Mouse (Mus musculus) intestine, postnatal 0 days (tissue): ENCODE measurements around the gene Gm17720. TPM values are rescaled to one million over a fixed set of nuclear protein-coding genes. Genes with fewer than 3 reads are reported as not detected.

Experiments
- ATAC-seq: fragments of 200-750 bp; cut with Nextera tagmentation; 2 replicates; pipeline ENCODE4 v1.8.0; 2017; ENCODE audit warnings: mild to moderate bottlenecking, moderate TSS enrichment, moderate library complexity
- H3K27ac ChIP-seq: fragments of 300-500 bp; sonication (generic); 2 replicates; pipeline ENCODE4 v1.5.1; 2014; ENCODE audit warnings: mild to moderate bottlenecking, low read depth, low read length, moderate library complexity
- H3K27me3 ChIP-seq: fragments of 300-500 bp; sonication (generic); replicated peaks from 2 replicates; pipeline ENCODE4 v1.6.1; 2014; ENCODE audit warnings: low read length, mixed read lengths; ENCODE audit not compliant: control insufficient read depth, insufficient read depth
- H3K36me3 ChIP-seq: fragments of 300-500 bp; sonication (generic); 2 replicates; pipeline ENCODE4 v1.6.1; 2014; ENCODE audit warnings: mild to moderate bottlenecking, moderate library complexity; ENCODE audit not compliant: control insufficient read depth, insufficient read depth
- H3K4me1 ChIP-seq: fragments of 300-500 bp; sonication (generic); replicated peaks from 2 replicates; pipeline ENCODE4 v1.6.1; 2014; ENCODE audit warnings: antibody characterized with exemption, low read length, mixed read lengths; ENCODE audit not compliant: control insufficient read depth, insufficient read depth
- H3K4me2 ChIP-seq: fragments of 300-500 bp; sonication (generic); replicated peaks from 2 replicates; pipeline ENCODE4 v1.6.1; 2014; ENCODE audit warnings: low read depth, mild to moderate bottlenecking, moderate library complexity
- H3K4me3 ChIP-seq: fragments of 300-500 bp; sonication (generic); 2 replicates; pipeline ENCODE4 v1.5.1; 2014; ENCODE audit warnings: low read depth, low read length
- H3K9ac ChIP-seq: fragments of 300-500 bp; sonication (generic); 2 replicates; pipeline ENCODE4 v1.6.1; 2014; ENCODE audit warnings: mild to moderate bottlenecking, low read depth, low read length
- H3K9me3 ChIP-seq: fragments of 300-500 bp; sonication (generic); 2 replicates; pipeline ENCODE4 v1.6.1; 2016; ENCODE audit warnings: mixed run types; ENCODE audit not compliant: control insufficient read depth
- CTCF ChIP-seq: sonication (generic); IDR thresholded peaks from 2 replicates; pipeline ENCODE4 v1.5.1; 2016; ENCODE audit warnings: low read depth, mild to moderate bottlenecking, control low read depth, antibody characterized with exemption, moderate library complexity
- WGBS: fragments of 180-500 bp; shearing (Covaris S2); extraction: QIAGEN DNeasy Blood & Tissue Kit; methylation state at CpG from one replicate; pipeline ENCODE4 v1.1.7; 2014; 5-methylcytosine and 5-hydroxymethylcytosine counted together
- polyA plus RNA-seq: library from polyadenylated mRNA; unstranded; fragments of >200 nt; fragmentation: Nextera tagmentation; extraction: Ambion mirVana; gene quantifications from 2 replicates; pipeline ENCODE4 v1.2.1, GENCODE M21; 2015

Gene Gm17720
- polyA plus RNA-seq, 1 experiment from 2014 or later: not detected

DNA sequence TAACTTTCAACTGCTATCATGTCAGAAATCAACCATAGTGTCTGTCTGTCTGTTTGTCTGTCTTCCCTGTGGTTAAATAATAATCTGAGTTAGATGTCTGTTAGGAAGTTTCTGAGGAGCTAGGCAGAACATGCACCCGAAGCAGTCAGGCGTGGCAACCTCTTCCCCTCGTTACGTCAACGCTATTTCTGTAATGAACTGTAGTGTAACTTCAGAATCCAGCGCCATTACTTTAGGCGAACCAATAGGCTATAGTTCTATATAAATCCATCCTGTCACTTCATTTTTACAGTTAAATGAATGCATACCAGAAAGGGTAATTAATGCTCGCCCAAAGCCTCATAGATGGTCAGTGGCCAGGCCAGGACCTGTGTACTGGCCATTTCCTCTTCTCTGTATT is 28.1 kb downstream of the Gm17720 start:
- ATAC-seq: no peak
- no peak for TF ChIP-seq CTCF
- H3K9ac ChIP-seq: no peak overlapping the region
- H3K9me3 ChIP-seq: no peaks in the 10 kb centered on the region
- H3K4me2 ChIP-seq: no peak overlapping the region
- no peaks in the 10 kb centered on the region for H3K36me3 ChIP-seq
- H3K27ac ChIP-seq: no peak overlapping the region
- WGBS: 82% methylated on average over 8 of the region's 8 CpGs
- H3K4me3 ChIP-seq: no peak overlapping the region
- H3K27me3 ChIP-seq: no peaks in the 10 kb centered on the region; the same call in 1 of the 2 replicates
- no peaks in the 10 kb centered on the region for H3K4me1 ChIP-seq

DNA sequence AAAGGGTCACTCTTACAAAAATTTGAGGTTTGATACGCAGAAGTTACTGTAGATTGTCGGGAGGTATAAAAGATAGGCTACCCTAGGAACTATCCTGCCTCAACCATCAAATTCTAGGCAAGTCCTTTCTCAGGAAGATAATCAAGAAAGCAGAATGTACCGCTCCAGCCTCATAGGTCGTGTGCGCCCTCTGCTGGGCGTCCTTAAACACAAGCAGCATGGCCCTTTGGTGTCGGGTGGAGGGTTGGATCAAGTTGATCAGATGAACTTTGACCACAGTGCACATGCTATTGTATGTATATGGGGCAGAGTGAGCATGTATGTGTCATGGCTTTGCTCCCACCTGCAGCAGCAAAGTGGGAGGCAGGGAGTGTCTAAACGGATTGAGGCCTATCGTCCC is 31.0 kb downstream of the Gm17720 start:
- Histone ChIP-seq H3K4me1 (no peaks in the 10 kb centered on the region), H3K9ac (no peak overlapping the region), H3K36me3 (no peaks in the 10 kb centered on the region), H3K4me3 (no peak overlapping the region), H3K4me2 (no peak overlapping the region), H3K27ac (no peak overlapping the region), H3K27me3 (no peaks in the 10 kb centered on the region; the same call in 1 of the 2 replicates), H3K9me3 (no peaks in the 10 kb centered on the region)
- WGBS: 13% methylated on average over 9 of the region's 9 CpGs
- TF ChIP-seq CTCF: peak; percentile 99
- ATAC-seq: peak; percentile 64

- TF ChIP-seq CTCF: no peak
- ATAC-seq: no peak
- H3K4me3 ChIP-seq: no peak overlapping the region
- no peaks in the 10 kb centered on the region; the same call in 1 of the 2 replicates for H3K27me3 ChIP-seq
- 90% methylated on average over 4 of the region's 4 CpGs for WGBS
- no peak overlapping the region for H3K4me2 ChIP-seq
- H3K27ac ChIP-seq: no peak overlapping the region
- H3K9me3 ChIP-seq: no peaks in the 10 kb centered on the region
- no peak overlapping the region for H3K9ac ChIP-seq
- no peaks in the 10 kb centered on the region for H3K36me3 ChIP-seq
- no peaks in the 10 kb centered on the region for H3K4me1 ChIP-seq
These were observed 32.8 kb downstream of the Gm17720 start for GRCm38 (mm10) chr8:110069706-110070105.

GRCm38 (mm10) chr8:110065676-110066075 is 36.9 kb downstream of the Gm17720 start:
- Histone ChIP-seq H3K4me3 (no peak overlapping the region), H3K27me3 (no peaks in the 10 kb centered on the region; the same call in 1 of the 2 replicates), H3K9me3 (0 out of 2 replicates have a peak, but pooled peaks cover 3% of the 10 kb centered on the region), H3K4me2 (no peak overlapping the region), H3K9ac (no peak overlapping the region), H3K36me3 (no peaks in the 10 kb centered on the region), H3K4me1 (no peaks in the 10 kb centered on the region), H3K27ac (no peak overlapping the region)
- no peak for ATAC-seq
- no peak for TF ChIP-seq CTCF
- 89% methylated on average over 4 of the region's 4 CpGs for WGBS

- TF ChIP-seq CTCF: no peak
- Histone ChIP-seq H3K36me3 (no peaks in the 10 kb centered on the region), H3K27me3 (no peaks in the 10 kb centered on the region), H3K9me3 (0 out of 2 replicates have a peak, but pooled peaks cover 3% of the 10 kb centered on the region), H3K4me1 (no peaks in the 10 kb centered on the region), H3K4me2 (no peak overlapping the region), H3K9ac (no peak overlapping the region), H3K4me3 (no peak overlapping the region), H3K27ac (no peak overlapping the region)
- whole genome bisulfite sequencing: 91% methylated on average over 18 of the region's 18 CpGs
- no peak for ATAC-seq
These were observed 37.8 kb downstream of the Gm17720 start for GRCm38 (mm10) chr8:110064606-110065365.

- H3K27me3 ChIP-seq: no peaks in the 10 kb centered on the region
- TF ChIP-seq CTCF: no peak
- no peaks in the 10 kb centered on the region for H3K36me3 ChIP-seq
- H3K27ac ChIP-seq: no peak overlapping the region
- H3K4me2 ChIP-seq: no peak overlapping the region
- no peak for ATAC-seq
- no peak overlapping the region for H3K4me3 ChIP-seq
- 41% methylated on average over 9 of the region's 9 CpGs for WGBS
- H3K4me1 ChIP-seq: no peaks in the 10 kb centered on the region
- H3K9ac ChIP-seq: no peak overlapping the region
- H3K9me3 ChIP-seq: 0 out of 2 replicates have a peak, but pooled peaks cover 3% of the 10 kb centered on the region
These were observed 38.4 kb downstream of the Gm17720 start for GRCm38 (mm10) chr8:110064161-110064560.
